Mouse (Mus musculus): ENCODE measurements around the gene Dnajc15. TPM values are rescaled to one million over a fixed set of nuclear protein-coding genes. Genes with fewer than 3 reads are reported as not detected.
A peak's percentile ranks its signal among the peaks of the same experiment; 100 is the strongest.

Gene Dnajc15
- polyA plus RNA-seq, 1 experiment from 2014 or later: 298 TPM

- DNase-seq (ENCODE audit: low spot score): no peak
These were observed 73.2 kb downstream of the Dnajc15 start for GRCm38 (mm10) chr14:77801571-77802267.

GRCm38 (mm10) chr14:77796506-77796905 lies 78.4 kb downstream of the Dnajc15 start:
- no peak for DNase-seq (ENCODE audit: low spot score)

GRCm38 (mm10) chr14:77795240-77795639 lies 79.7 kb downstream of the Dnajc15 start:
- no peak for DNase-seq (ENCODE audit: low spot score)

- no peak for DNase-seq (ENCODE audit: low spot score)
These were observed 80.5 kb downstream of the Dnajc15 start for GRCm38 (mm10) chr14:77794285-77794949.

GRCm38 (mm10) chr14:77792998-77793397 lies 81.9 kb downstream of the Dnajc15 start:
- DNase-seq (ENCODE audit: low spot score): no peak

- DNase-seq (ENCODE audit: low spot score): peak; percentile 73
These were observed 91.7 kb downstream of the Dnajc15 start for GRCm38 (mm10) chr14:77783217-77783616.

GRCm38 (mm10) chr14:77777365-77777764 lies 97.6 kb downstream of the Dnajc15 start:
- no peak for DNase-seq (ENCODE audit: low spot score)

GRCm38 (mm10) chr14:77776005-77776531 lies 98.9 kb downstream of the Dnajc15 start:
- no peak for DNase-seq (ENCODE audit: low spot score)

- DNase-seq (ENCODE audit: low spot score): no peak
These were observed 101.6 kb downstream of the Dnajc15 start for GRCm38 (mm10) chr14:77773331-77773730.

- DNase-seq (ENCODE audit: low spot score): no peak
These were observed 103.3 kb downstream of the Dnajc15 start for GRCm38 (mm10) chr14:77771626-77772025.

Other genes with a start within 250 kb of the Dnajc15 start
- gene Epsti1, start 29.1 kb upstream of the Dnajc15 start, polyA plus RNA-seq (2015; fragmentation: Nextera tagmentation; extraction: Ambion mirVana): 66.6 and 104 TPM in 2 replicates
- 0.05 TPM in 2 replicates for gene Fam216b, start 213.9 kb upstream of the Dnajc15 start, polyA plus RNA-seq (2015; fragmentation: Nextera tagmentation; extraction: Ambion mirVana)

Measured in thymus, postnatal 0 days (tissue).